Mouse (Mus musculus): ENCODE measurements around the gene Pqlc2. TPM values are rescaled to one million over a fixed set of nuclear protein-coding genes. Genes with fewer than 3 reads are reported as not detected.

Pqlc2 gene
- total RNA-seq, 2 experiments from 2014 or later: 3.9 TPM

DNA sequence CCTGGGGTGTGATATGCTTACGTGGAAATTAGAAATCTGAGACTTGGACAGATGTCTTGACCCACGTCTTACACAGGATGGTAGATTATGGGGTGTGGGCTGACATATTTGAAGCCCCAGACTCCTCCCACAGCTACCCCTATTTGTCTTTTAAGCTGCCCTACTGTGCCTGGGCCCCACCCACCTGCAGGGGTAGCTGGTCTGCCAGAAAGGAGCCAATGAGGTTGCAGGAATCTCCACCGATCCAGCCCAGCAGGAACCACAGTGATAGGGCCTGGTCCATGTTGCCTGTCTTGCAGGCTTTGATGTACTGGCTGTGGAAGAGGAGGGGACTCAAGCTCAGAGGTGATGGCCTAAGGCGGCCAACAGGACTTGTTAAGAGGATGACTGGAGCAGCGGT, 8.3 kb downstream of the Pqlc2 start:
- DNase-seq: no peak

DNA sequence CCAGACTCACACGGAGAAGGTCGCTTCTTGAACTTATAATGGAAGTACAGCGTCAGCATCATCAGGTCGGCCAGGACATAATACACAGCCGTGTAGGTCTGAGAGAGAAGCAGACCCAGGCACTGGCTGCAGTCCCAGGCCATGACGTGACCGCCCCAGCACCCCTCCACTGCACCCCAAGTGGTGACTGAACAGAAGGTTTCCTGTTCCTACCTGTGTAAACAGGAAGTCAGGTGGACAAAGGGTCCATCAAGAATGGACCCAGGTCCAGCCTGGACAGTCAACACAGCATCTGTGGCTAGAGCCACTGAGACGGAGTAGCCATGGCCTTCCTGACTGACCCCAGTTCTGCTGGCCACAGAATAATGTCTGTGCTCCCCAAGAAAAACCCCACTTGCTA, 8.7 kb downstream of the Pqlc2 start:
- DNase-seq: no peak

- DNase-seq: no peak
Observed at GRCm38 (mm10) chr4:139298671-139299366, 11.7 kb downstream of the Pqlc2 start.

- DNase-seq: peak; percentile 76
Observed at GRCm38 (mm10) chr4:139297566-139297965, 12.9 kb downstream of the Pqlc2 start.

- no peak for DNase-seq
Observed at GRCm38 (mm10) chr4:139292038-139292437, 18.5 kb downstream of the Pqlc2 start.

GRCm38 (mm10) chr4:139291099-139291498, 19.4 kb downstream of the Pqlc2 start:
- DNase-seq: no peak

DNA sequence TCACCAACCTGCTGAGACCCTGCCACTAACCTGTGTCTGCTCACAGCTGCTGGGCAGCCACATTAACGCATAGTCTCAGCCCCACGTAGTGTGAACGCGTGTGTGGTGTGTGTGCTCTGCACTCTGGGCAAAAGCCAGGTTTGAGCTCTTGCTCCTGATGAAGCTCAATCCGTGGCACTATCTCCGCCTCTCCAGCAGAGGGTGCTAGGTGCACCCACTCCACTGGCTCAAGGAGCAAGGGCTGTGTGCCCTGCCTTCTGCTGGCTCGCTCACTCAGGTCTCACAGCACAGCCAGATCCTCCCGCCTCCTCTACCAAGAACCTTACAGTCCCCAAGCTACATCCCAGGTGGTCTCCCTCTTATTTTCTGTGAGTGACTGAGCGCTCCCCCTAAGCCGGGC, 21.5 kb downstream of the Pqlc2 start:
- peak; percentile 53 for DNase-seq

DNA sequence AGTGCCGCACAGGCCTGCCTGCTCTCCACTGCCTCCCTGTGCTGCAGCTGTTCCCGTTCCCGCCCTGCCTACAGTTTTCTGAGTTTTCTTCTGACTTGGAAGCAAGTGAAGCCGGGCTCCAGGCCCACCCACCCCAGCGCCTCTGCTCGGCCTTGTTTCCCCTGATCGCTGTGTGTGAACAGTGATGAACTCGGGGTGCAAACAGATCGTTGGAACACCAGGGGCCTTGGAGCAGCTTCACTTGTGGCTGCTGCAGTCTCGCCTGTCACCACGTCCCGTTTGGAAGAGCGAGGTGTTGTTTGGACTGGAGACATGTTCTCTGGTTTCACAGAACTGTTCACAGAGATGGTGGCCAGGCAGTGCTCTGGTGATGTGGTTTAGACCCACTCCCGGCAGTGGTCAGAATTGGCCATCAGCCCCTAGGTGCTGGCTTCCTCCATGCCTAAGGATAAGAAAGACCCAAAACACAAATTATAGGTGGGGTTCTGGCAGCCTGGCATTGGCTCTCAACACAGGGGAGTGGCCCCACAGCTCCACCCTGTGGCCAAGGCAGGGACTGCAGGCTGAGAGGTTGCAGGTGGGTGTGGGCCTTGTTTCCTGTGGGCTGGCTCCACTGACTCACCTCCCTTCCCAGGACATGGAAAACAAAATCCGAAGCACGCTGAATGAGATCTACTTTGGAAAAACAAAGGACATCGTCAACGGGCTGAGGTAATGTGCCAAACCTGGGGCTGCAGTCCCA, 23.2 kb downstream of the Pqlc2 start:
- DNase-seq: peak; percentile 93

- DNase-seq: peak; percentile 45
Observed at GRCm38 (mm10) chr4:139286234-139286633, 24.3 kb downstream of the Pqlc2 start.

- no peak for DNase-seq
Observed at GRCm38 (mm10) chr4:139284877-139285276, 25.6 kb downstream of the Pqlc2 start.

DNA sequence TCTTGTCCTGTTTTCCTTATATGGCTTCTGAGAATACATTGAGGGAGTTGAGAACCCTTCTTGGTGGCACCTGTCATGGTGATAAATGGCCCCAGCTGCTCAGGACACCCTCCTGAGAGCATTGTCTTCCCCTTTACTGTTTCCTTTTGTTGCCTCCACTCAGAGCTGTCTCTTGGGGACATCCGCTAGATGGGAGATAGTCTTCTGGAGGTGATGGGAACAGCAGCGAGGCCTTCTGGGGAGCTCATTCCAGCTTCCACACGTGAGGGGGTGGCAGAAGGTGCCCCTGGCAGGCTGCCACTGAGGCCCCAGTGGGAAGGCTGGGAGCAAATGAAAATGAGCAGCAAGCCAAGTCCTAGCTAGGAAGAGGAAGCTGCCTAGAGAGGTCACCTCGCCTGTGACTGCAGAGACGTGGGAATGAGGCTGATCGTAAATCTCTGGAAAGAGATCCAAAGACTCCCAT, 27.5 kb downstream of the Pqlc2 start:
- peak; percentile 53 for DNase-seq

DNA sequence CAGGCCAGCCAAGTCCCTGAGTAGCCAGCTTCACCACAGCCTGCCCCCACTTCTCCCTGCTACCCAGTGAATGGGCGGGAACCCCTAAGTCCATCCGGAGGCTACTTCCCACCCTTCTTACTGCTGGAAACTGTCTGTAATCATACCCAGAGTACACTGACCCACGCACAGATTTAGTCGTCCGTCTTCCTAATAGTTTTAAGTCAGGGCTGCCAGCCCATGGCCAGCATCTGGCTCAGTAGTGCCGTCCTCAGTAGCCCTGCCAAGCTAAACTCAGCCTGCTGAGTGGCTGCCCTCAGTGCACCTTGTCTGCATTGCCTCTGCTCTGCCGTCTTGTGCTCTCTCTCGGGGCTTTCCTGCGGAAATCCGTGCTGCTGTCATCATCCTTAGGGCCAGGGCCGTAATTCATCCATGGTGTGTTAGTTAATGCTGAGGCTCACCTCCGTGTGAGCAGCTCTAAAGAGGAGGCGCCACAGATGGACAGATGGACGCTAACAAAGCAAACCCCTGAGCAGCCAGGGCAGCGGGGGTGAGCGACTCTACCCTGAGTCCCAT, 28.6 kb downstream of the Pqlc2 start:
- no peak for DNase-seq

GRCm38 (mm10) chr4:139280530-139280929, 30.0 kb downstream of the Pqlc2 start:
- no peak for DNase-seq

DNA sequence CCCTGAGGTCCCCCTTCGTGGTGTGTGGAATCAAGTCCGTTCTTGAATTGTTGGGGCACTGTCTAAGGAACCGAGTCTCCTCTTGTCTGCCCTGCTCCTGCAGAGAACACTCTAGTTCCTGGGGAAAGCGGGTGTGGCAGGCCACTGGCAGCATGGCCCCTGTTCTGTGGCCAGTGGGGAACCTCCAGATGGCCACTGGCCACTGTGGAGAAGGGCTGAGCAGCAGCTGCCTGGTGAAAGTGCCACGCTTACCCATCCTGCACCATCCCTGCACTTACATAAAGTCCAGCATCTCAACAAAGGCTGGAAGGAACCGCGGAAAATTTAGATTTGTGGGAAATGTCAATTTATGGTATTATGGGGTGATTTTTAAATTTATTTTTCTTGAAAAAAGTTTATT, 34.1 kb downstream of the Pqlc2 start:
- DNase-seq: no peak

GRCm38 (mm10) chr4:139274573-139274972, 35.9 kb downstream of the Pqlc2 start:
- DNase-seq: no peak

DNA sequence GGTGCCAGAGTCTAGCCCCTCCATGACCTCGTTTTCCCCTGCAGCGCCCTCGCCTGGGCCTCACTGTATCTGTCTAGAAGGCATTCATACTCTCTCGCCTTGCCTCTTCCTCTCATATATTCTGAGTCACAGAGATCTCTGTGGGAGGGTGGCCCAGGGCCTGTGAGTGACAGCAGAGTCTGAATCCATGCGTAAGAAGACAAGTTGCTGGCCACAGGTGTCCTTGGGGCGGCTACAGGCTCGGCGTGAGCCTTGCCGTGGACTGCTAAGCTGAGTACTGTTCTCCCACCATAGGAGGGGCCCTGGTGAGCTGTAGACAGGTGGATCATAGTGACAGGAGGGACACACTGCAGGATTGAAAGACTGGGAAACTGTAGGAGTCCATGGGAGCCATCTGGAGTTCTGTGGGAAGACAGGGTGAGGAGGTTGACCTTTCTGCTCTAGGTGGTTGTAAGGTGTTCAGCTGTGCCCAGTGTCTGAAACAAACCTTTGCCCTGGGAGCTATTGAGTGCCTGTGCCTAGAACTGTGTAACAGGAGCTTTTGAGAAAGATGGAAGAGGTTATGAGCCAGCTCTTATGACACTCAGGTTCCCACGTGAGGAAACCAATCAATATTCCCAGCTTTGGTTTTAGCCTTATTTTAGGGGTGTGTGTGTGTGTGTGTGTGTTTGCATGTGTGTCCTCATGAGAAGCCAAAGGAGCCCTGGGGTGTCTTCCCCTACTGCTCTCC, 37.4 kb downstream of the Pqlc2 start:
- no peak for DNase-seq

- no peak for DNase-seq
Observed at GRCm38 (mm10) chr4:139271562-139271961, 38.9 kb downstream of the Pqlc2 start.

DNA sequence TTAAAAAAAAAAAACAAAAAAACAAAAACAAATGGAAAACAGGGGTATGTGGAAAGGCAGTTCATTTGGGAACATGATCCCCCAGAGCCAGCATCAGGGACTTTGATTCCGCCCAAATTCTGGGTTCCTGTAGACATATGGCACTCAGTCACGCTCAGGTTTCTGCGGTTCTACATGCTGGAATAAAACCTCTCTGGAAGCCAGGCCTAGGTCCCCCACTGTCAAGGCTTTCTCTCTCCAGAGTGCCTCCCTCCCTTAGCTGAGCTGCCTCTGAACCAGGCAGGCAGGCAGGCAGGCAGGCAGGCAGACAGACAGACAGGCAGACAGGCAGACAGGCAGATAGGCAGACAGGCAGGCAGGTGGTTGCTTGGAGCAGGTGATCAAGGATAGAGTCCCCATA, 40.3 kb downstream of the Pqlc2 start:
- no peak for DNase-seq

DNA sequence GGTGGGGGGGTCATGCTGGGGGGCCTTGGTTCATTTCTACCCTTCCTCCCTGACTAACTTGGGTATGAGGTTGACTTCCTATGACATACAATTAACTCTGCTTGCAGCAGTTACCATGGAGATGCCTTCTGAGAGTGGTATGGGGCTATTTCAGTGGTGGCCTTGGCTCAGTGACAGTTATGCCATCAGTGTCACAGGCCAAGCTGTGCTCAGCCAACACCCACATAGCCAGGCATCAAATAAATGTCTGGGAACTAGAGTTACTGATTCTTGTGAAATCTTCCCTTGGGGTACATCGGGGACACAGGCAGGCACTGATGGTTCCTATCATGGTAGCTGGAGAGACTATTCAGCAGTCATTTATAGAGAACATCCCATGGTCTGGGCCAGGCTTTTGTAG, 42.3 kb downstream of the Pqlc2 start:
- DNase-seq: no peak

DNA sequence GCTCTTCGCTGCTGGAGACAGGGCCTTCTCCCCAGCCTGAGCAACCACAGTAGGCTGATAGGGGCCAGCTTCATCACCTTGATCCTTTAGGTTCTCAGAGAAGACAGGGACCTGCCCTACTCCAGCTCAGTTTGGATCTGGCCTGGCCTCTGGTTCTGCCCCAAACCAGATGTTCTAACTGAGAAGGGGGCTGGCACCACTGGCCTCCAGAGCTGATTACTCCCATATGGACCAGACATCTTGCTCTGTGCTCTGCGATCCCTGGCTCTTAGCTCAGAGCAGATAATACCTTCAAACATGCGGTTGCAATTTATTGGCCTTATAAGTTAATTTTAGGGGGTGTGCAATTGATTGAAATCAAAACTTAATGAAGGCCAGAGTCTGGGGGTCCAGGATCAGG, 43.2 kb downstream of the Pqlc2 start:
- DNase-seq: no peak

DNA sequence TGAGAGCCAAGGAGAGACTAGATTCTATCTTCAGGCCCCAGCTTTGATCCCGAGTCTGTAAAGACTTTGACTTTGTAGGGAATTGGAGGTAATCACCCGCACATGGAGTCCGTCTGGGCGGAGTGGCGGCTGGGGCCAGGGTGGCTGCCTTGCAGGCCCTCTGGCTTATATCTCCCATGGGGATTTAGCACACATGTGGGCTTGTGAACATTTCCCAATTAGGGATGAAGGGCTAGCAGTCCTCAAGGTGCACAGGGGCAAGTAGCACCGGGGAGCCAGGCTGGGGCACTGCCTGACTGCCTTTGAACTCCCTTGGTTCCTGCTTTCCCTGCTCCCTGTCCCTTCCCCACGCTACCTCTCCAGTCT, 44.0 kb downstream of the Pqlc2 start:
- DNase-seq: no peak

DNA sequence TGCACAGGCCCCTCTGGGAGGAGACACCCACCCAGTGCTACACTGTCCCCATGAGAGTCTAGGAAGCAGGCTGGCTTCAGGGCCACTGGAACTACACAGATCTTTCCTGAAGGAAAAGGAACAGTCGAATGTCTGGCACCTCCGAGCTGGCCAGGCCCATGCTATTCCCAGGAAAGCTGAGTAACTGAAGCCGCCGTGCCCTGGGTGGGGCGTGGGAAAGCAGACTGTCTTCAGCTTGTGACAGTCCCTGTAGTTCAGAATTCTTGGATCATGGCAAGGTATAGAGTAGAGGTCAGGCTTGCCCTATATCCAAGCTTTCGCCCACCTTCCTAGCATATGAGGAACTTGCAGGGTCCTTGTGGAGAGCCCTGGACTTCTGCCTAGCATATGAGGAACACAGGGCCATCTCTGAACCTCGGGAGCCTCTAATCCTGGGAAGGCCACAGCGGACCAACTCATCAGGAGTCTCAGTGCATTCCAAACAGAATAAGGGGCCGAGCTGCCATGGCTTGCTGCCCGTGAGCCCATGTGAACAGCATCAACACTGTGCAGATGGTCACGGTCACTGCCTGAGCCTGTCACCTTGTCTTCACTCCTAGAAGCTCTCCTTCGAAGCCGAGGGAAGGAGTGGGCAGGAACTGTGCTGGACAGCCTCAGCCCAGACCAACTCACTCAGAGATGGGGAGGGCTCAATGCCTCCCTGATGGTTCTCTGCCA, 44.6 kb downstream of the Pqlc2 start:
- no peak for DNase-seq

GRCm38 (mm10) chr4:139262981-139263380, 47.5 kb downstream of the Pqlc2 start:
- DNase-seq: no peak
